ENCODE assay signal across 8 mouse cellular contexts in the genomic region with DNA sequence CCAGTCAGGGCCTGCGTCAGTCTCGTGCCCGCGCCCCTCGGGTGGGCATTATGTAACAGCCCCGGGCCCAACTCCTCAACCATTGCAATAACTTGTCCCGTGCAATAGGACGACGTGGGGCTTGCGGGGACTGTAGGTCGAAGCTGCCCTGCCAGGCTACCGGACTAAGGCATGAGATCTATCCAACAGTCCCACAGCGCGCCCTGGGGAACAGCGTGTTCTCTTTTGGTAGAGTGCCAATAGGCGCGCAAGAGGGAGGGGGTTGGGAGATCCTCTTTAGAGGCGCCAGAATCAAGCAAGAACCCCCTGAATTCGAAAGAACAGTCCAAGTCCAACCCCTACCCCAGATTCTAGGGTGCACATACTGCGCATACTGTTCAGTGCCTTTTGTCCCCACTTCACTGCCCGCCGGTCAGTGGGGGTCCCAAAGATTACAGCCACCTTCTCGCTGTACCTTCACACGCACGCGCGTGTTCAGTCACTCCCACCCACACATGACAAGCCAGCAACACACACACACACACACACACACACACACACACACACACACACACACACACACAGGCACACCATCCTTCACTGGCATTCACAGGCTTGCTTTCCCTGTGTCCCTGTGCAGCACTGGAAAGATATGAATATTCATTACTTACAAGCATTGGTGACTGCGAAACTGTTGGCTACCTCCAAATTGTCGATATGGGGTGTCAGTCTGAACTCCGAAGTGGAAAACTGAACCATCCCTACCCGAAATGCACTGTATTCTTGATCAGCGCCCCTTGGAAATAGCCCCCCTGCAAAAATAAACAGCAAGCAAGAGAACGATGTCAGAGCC. TPM values are rescaled to one million over a fixed set of nuclear protein-coding genes. Genes with fewer than 3 reads are reported as not detected.
A peak's percentile ranks its signal among the peaks of the same experiment; 100 is the strongest.
DNase-seq lines count a peak whose midpoint lies in the region; ATAC-seq lines count a peak whose summit lies in the region.

No protein-coding gene starts in this region.

- H3K9me3 ChIP-seq in heart, embryonic 10.5 days: no peaks in the 10 kb centered on the region
- no peaks in the 10 kb centered on the region for H3K9me3 ChIP-seq in hindbrain, embryonic 10.5 days
- no peaks in the 10 kb centered on the region for H3K9me3 ChIP-seq in neural tube, embryonic 12.5 days

- DNase-seq in heart, embryonic 10.5 days (ENCODE audit: low spot score): peak; percentile 74
- no peak for DNase-seq in heart, postnatal 25 days (ENCODE audit: low spot score)
- peak; percentile 21 for DNase-seq in ES-CJ7 (ENCODE audit: low read depth, low spot score)
- DNase-seq in hindbrain, embryonic 10.5 days (ENCODE audit: low spot score): peak; percentile 64
- DNase-seq in left cerebral cortex, postnatal 25 days (ENCODE audit: low spot score in 2 of 2): peak; percentile 80
- DNase-seq in adipocyte (ENCODE audit: low spot score): no peak

- peak overlapping the region; percentile 79 for H3K4me2 ChIP-seq in neural tube, embryonic 12.5 days (replicated peaks)

- intact Hi-C loops in heart, postnatal 25 days (cut with DNase I): no loop called here
- intact Hi-C loops in left cerebral cortex, postnatal 25 days (cut with DNase I): loop anchor here (5.0 to 10.0 kb wide), 8 partner anchors 74 to 946 kb away; a partner anchor contains a TSS

- peak overlapping the region; percentile 73 for H3K9ac ChIP-seq in neural tube, embryonic 12.5 days

- peak overlapping the region; percentile 55 for H3K4me3 ChIP-seq in heart, embryonic 10.5 days
- peak overlapping the region; percentile 65 for H3K4me3 ChIP-seq in hindbrain, embryonic 10.5 days
- H3K4me3 ChIP-seq in neural tube, embryonic 12.5 days: peak overlapping the region; percentile 56

- ATAC-seq in common myeloid progenitor, adult 5-6 weeks (replicated peaks; ENCODE audit: low read depth, poor library complexity, severe bottlenecking): 0 out of 2 replicates have a peak, but pooled peaks have one; percentile 16
- ATAC-seq in neural tube, embryonic 12.5 days (ENCODE audit: low FRiP score, low read depth): peak; percentile 66

- no peaks in the 10 kb centered on the region for H3K36me3 ChIP-seq in heart, embryonic 10.5 days
- H3K36me3 ChIP-seq in hindbrain, embryonic 10.5 days: no peaks in the 10 kb centered on the region
- H3K36me3 ChIP-seq in neural tube, embryonic 12.5 days: no peaks in the 10 kb centered on the region

- 13% methylated on average over 33 of the region's 33 CpGs for WGBS in heart, embryonic 10.5 days
- 8% methylated on average over 33 of the region's 33 CpGs for WGBS in hindbrain, embryonic 10.5 days
- WGBS in neural tube, embryonic 12.5 days: 7% methylated on average over 33 of the region's 33 CpGs

- H3K4me1 ChIP-seq in heart, embryonic 10.5 days: peaks cover 20% of the 10 kb centered on the region
- peaks cover 32% of the 10 kb centered on the region for H3K4me1 ChIP-seq in hindbrain, embryonic 10.5 days (replicated peaks)
- peaks cover 6% of the 10 kb centered on the region; the same call in 1 of the 2 replicates for H3K4me1 ChIP-seq in neural tube, embryonic 12.5 days

- peaks cover 37% of the 10 kb centered on the region for H3K27me3 ChIP-seq in heart, embryonic 10.5 days (ENCODE audit: insufficient read depth, poor library complexity, severe bottlenecking)
- H3K27me3 ChIP-seq in hindbrain, embryonic 10.5 days (ENCODE audit: insufficient read depth, poor library complexity, severe bottlenecking): peaks cover 45% of the 10 kb centered on the region
- no peaks in the 10 kb centered on the region for H3K27me3 ChIP-seq in neural tube, embryonic 12.5 days (replicated peaks)

- H3K27ac ChIP-seq in heart, embryonic 10.5 days: no peak overlapping the region
- H3K27ac ChIP-seq in hindbrain, embryonic 10.5 days: peak overlapping the region; percentile 80
- H3K27ac ChIP-seq in neural tube, embryonic 12.5 days: peak overlapping the region; percentile 66; the same call in 1 of the 2 replicates

RNA-seq across cellular contexts. Expression of a gene that starts 1.4 kb away (rescaled TPM):
- 0.17 and 0.35 TPM in 2 replicates for polyA plus RNA-seq in heart, embryonic 10.5 days (2016; fragmentation: Nextera tagmentation; extraction: Ambion mirVana)
- not detected for total RNA-seq in heart, postnatal 25 days (2021)
- total RNA-seq in common myeloid progenitor, adult 5-6 weeks (2017): not detected in 2 replicates
- polyA plus RNA-seq in hindbrain, embryonic 10.5 days (2016; fragmentation: Nextera tagmentation; extraction: Ambion mirVana): 3.0 and 9.9 TPM in 2 replicates
- total RNA-seq in left cerebral cortex, postnatal 25 days (2021): 100 to 1,000 TPM; 508 to 515 TPM
- 49.4 and 50.0 TPM in 2 replicates for polyA plus RNA-seq in neural tube, embryonic 12.5 days (2016; fragmentation: Nextera tagmentation; extraction: Ambion mirVana)

Comparison
In these comparisons a context has a peak if more than half of its experiments do, and no peak if none do; other contexts are left out.
1. DNase-seq: peak in heart, embryonic 10.5 days (single experiment), ES-CJ7 (single experiment), hindbrain, embryonic 10.5 days (single experiment) and left cerebral cortex, postnatal 25 days (2 of 2); none in heart, postnatal 25 days (single experiment) and adipocyte (single experiment).
2. RNA of a gene that starts 1.4 kb away (total RNA-seq): 508 to 515 TPM in left cerebral cortex, postnatal 25 days; not detected in heart, postnatal 25 days and not detected in common myeloid progenitor, adult 5-6 weeks; every median in the first group is over 100 times any median in the second.
3. Peak in every context shown above with its lines, with median percentiles within 50 percentile points of each other: H3K4me3 ChIP-seq.